Mouse (Mus musculus) right cerebral cortex, adult 18-20 months (tissue): ENCODE results near the gene Ltb.

ENCODE experiments used
- DNase-seq: peaks from one replicate; pipeline ENCODE4 v3.0.0; 2022; ENCODE audit warnings: mixed read lengths

Ltb gene

DNA sequence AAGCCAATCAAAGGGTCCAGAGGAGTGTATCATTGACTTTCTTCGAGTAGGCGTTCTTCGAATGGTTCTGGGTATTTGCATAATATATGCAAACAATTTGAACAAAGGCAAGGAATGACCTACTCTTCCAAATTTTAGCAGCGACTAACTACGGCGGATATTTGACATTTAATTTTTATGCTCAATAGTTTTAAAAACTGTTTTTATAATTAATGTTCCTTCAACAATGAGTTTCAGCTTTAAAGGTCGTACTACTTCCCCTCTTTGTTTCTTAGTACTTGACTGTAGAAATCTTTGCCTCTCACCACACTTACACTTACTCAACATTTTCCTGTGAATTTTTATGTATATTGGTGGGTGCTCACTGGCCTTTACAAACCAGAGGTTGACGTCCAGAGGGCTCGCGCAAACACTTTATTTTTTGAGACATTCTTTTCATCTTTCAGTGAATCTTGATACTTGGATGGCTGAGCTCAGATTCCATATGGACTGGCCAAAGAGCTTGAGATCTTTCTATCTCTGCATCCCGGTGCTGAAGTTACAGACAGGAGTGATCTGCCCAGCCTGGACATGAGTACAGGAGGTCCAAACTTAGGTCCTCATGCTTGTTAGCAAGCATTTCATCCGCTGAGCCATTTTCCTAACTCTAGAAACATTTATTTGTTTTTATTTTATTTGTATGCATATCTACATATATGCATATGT, 28.6 kb upstream of the Ltb start:
- DNase-seq = no peak

DNA sequence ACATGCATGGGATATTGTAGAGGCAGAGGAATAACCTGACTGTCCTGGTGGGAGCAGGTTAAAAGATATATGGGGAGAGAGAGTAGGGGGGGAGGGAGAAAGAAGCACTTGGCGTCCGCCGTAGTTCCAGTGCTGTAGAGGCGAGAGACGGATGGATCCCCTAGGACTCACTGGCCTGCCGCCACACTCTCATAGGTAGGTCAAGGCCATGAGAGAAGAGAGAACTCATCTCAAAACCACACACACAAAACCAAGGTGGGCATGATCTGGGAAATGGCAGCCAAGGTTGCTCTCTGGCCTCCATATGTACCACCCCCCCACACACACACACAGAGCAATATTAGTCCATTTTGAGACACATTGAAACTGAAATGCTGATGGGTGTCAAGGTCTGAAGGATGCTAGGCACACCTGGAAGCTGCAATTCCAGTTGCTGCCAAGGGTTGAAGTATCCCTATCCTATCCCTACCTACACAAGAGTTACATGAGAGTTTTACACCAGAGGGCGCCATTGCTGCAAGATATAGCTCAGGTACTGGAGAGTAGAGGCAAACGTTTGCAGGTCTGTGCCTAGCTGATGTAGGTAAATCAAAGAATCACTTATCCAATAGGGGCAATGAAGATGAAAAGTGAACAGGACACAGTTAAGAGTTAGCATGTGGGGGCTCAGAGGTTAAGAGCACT, 27.7 kb upstream of the Ltb start:
- peak; percentile 70 for DNase-seq

DNA sequence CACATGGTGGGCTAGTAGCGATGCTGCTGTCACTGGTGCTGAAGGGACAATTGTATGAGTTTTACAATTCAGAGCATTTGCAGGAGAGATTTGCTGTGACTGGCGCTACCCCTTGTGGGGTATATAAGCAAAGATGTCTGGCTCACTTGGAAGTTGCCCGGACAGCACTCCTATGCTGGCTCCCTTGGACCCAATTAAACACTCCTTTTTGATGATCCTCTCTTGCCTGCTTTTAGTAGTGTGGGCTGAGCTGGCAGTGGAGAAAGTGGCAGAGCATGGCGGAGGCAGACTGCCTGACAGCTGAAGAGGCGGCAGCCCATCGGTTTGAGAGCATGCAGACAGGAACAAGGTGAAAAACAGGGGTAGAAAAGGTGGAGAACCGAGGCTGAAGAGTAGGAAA, 26.4 kb upstream of the Ltb start:
- peak; percentile 63 for DNase-seq

DNA sequence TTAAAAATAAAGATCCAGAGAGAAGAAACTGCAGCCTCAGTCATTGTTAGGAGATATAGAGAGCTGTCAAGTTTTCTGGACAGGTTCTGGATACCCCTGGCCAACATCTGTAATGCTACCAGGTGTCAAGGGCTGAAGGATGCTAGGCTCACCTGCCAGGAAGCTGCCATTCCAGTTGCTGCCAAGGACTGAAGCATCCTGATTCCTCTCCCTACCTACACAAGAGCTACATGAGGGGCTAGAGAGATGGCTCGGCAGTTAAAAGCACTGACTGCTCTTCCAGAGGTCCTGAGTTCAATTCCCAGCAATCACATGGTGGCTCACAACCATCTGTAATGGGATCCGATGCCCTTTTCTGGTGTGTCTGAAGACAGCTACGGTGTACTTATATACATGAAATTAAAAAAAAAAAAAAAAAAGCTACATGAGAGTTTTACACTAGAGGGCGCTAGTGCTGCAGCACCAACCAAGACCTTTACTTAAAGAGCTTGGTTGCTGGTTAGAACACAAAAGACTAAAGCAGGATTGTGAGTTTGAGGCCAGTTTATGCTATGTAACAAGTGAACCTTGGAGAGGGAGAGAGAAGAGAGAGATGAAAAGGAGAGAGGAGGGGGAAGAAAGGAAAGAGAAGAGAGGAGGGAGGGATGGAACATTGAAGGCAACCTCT, 25.6 kb upstream of the Ltb start:
- DNase-seq = no peak

DNA sequence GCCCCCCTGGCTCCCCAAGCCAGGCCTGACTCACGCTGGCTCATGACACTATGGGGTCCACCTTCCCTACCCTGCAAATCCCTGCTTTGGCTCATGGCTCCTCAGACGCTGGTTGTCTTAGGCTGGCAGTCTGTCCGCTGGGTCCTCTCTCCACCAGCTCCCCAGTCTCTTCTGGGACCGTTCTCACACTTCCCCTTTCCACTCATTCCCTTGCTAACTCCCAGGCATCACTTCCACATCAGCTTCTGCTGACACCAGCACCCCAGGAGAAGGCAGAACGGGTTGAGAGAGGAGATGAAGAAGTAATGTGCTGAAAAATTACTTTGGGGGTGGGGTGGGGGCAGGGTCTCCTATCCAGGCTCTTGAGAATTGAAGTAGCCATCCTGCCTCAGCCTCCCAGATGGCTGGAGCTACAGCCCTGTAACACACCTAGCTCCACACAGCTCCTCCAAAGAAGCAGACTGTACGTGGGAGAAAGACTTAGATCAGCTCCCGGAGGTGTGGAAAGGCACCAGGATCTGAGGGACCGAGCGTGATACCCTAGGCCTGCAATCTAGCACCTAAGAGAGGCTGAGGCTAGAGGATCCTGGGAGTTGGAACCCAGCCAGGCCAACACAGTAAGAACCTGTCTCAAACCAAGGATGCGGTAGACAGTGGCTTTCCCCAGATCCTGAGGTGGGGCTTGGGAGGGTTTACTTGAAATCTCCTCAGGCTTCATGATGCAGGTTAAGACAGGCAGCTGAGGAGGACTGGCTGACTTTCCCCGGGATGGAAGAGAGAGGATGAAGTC, 21.6 kb upstream of the Ltb start:
- DNase-seq = peak; percentile 76

DNA sequence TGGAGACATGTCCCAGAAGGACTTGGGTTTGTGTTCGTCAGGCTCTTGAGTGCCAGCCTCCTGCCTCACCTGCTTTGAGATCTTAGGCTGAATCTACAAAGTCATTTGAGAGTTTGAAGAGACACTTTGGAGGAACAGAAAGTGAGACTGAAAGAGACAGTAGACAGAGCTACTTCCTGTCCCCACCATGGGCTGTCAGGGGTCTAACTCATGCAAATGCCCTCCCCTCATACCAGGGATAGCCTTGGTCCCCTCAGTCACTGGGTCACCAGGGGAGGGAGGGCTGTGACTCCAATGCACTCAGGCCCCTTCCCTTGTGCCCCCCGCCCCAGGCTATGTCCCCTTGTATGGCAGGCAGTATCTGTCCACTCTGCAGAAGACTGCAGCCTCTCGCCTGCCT, 20.9 kb upstream of the Ltb start:
- DNase-seq = no peak

DNA sequence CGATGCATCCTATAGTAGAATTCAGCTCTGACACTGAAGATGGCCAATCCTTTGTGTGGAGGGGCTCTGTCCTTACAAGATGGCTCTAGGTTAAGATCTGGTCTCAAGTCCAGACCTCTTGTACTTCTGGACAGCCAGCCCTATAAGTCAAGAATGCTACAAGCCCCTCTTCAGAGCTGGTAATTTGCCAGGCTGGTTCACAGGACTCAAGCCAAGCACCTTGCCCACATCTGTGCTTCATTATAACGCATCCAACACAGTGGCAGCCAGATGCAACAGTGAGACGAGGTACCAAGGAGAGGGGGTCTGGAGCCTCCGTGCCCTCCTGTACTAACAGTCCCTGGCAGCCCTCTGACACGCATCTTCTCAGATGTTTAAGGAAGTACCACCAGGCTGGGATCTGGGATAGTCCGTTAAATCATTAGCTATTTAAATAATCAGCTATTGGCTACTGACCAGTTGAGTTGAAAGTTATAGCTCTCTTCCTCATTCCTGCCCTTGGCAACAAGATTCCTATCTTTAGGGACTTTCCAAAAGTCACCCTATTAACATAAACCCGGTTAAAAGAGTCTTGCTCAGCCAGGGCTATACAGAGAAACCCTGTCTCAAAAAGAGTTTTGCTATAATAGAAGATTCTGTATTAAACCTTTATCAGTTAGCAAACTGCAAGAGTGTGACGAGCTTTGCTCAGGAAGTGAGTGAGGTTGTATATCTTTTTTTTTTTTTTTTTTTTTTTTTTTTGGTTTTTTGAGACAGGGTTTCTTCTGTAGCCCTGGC, 19.9 kb upstream of the Ltb start:
- DNase-seq = no peak

DNA sequence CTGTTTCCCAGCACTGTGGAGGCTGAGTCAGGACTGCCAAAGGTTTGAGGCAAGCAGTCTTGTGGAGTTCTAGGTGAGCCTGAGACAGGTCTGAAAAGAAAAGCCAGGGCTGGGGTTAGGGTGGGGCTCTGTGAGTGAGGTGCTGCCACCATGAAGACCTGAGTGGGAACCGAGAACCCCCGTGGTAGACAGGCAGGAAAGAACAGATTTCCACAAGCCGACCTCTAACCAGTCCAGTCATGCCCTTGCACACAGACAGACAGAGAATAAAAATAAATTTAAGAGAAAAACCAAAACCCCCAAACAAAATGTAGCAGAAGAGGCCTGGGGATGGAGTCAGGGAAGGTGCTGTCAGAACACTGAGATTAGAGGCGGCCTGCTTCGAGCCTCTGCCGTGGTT, 18.9 kb upstream of the Ltb start:
- DNase-seq = no peak

DNA sequence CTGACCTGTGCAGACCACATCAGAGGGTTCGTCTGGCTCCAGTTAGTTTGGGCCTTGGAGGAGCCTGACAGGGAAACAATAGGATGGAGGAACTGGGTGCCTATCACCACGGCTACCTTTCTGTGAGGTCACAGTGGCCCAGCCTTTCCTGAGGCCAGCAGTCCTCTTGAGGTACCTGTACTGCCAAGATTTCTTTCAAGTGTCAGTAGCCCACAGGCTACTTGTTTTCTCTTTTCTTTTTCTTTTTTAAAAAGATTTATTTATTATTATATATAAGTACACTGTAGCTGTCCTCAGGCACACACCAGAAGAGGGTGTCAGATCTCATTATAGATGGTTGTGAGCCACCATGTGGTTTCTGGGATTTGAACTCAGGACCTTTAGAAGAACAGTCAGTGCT, 18.3 kb upstream of the Ltb start, which contains the start of gene Aif1:
Aif1 (minus strand) TSS at position 101 of the 400 bp plus-strand sequence.
- no peak for DNase-seq

DNA sequence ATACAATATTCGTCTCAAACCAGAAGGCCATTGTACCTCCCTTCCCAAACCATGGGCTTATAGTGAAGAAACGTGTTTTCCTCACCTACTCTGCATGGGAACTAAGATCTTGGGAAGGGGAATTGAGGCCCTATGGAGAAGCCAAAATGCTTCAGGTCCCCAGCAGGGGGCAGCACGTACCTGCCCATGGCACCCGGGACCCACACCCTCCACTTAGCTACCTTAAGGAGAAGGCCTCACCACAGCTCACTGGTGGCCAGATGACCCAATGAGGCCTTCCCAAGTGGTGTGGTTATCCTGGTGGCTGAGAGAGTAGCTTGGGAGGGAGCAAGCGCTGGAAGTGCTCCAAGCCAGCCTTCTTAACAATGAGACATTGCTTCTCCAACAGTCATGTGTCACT, 15.7 kb upstream of the Ltb start:
- no peak for DNase-seq

DNA sequence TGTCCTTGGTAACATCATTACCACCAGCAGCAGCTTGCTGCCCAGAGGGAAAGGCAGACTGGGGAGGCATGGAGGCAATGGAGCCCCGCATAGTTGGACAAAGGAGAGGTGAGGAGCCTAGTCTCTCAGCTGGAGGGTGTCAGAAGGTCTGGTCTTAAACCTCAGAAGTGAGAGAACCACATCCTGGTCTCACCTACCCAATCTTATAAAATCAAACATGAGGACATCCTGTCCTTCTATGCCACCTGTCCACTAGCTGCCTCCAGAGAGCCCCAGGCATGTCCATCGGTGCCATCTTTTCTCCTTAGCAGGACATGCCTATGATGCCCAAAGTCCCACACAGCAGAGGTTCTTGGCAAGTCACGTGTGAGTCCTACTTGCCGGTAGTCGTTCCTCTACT, 14.1 kb upstream of the Ltb start:
- no peak for DNase-seq

DNA sequence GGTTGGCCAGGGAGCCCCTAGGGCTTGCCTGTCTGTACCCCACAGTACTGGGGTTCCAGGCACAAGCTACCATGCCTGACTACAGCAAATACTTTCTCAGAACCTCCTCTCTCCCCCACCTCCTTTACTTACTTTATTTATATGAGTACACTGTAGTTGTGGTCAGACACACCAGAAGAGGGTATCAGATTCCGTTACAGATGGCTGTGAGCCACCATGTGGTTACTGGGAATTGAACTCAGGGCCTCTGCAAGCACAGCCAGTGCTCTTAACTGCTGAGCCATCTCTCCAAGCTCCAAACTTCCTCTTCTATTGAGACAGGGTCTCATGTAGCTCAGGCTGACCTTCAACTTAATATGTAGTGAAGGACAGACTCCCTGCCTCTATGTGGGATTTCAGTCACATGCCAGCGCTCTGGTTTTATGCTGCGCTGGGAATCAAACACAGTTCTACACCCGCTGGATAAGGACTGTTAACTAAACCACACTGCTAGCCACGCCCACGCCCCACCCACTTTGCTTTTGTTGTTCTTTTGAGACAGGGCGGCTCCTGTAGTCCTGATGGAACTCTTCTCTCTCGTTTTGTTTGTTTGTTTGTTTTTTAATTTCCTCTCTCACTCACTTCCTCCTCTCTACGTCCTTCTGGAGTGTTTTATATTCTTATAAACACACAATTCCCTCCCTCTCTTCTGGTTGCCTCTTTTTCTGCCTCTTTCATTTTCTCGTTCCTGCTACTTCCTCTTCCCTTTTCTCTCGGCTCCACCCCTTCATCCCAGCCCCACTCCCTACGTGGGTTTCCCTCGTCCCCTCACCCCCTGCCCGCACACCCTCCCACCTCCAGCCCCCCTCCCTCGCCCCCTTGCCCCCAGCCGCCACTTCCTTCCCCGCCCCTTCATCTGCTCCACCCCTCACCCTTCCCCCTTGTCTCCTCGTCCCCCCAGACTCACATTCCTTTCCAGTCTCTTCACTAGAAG, 8.3 kb upstream of the Ltb start:
- no peak for DNase-seq

DNA sequence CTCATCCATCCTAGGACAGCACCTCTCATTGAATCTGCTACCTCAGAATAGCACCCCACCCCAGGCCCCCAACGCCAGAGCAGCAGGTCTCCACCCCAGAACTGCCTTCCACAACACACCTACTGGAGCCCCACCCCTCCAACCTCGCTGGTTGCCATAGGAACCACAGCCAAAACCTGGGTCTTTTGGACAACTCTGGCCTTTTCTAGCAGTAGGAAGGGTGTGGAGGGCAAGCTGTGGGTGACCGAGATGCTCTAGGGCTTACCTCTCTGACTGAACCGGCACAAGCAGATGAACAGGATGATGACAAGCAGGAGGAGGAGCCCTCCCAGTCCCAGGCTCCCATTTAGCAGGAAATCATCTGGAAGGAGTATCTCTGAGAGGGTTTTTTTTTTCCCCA, 7.6 kb upstream of the Ltb start:
- DNase-seq = no peak

DNA sequence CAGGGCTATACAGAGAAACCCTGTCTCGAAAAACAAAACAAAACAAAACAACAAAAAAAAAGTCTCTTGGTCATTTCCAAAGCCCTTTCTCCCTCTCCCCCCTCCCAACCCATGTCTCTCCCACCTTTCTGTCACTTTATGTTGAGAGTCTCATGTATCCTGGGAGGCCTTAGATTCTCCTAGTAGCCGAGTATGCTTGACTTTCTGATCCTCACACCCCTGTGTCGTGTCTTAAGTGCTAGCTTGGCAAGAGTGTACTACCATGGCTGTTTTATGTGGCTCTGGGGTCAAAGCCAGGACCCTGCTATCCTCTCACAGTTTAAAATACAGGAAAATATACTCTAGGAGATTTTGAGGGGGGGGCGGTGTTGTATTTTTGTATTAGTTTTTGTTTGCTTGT, 6.9 kb upstream of the Ltb start:
- no peak for DNase-seq

DNA sequence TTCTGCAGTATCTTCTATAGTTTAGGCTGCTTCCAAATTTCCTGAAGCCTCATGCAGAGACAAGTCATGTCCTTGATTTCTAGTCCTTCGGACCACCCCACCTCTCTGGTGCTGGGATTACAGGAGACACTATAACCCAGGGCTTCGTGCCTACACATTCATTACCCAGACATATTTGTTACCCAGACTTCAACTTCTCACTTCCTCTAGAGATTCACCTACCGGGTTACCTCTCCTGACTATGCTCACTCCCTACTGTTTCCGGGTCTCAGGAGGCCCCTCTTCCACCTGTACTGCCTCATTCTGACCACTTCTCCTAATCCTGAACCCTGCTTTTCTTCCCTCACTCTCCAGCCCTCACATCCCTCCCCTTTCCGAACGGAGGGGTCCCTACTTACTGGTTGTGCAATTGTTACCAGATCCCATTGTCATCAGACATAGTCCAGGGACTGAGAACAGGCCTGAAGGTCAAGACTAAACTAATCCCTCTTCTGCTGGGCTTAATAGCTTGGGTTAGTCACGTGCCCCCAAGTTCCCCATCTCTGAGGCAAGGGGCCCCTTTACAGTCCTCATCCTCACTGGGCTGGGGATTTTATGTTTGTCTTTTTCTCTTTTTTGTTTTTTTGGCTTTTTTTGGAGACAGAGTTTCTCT, 6.2 kb upstream of the Ltb start, which contains the start of gene Lst1:
Lst1 (minus strand) TSS at position 481 of the 652 bp plus-strand sequence.
- no peak for DNase-seq

DNA sequence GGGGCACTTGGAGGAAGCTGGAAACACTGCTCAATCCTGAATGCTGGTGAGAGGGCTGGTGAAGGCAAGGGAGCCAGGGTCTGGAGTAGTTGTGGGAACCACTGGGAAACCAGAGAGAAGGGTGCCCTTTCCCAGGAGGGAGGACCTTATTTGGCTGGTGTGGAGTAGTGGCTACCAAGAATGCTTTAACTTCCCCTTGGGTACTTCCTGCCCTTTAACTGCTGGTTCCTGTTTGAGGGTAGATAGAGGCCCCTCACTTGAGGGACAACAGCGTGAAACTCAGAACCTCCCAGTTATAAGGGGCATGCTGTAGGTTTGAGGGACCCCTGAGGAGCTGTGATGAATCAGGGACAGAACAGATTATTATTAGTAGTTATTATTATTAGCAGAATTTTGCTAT, 5.1 kb upstream of the Ltb start:
- no peak for DNase-seq

DNA sequence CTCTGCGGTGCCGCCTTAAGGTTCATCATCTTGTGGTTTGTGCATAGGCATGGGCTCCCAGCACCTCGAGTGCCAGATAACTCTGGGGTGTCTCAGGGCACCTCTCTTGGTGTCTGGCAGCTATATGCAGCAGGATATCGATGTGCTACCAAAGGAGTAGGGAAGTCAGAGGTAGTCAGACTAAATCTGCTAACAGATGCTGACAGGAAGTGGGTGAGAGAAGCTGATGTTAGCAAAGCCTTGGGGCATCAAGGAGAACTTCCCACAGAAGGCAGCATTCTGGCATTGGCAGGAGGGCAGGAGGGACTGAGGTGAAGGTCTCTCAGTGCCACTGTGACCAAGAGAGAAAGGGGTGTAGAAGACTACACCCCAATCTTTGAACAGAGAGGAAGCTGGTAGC, 4.1 kb upstream of the Ltb start:
- no peak for DNase-seq

DNA sequence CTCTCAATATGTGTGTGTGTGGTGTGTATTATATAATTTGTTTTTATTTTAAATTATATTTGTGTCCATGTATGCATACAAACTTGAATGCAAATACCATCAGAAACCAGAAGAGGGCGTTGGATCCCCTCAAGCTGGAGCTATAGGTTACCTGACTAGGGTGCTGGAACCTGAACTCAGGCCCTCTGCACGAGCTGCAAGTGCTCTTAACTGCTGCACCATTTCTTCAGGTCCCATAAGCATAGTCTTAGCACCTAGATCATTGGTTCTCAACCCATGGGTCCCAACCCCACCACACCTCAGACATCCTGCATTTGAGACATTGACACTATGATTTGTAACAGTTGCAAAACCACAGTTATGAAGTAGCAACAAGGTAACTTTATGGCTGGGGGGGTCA, 2.5 kb upstream of the Ltb start:
- DNase-seq = no peak

DNA sequence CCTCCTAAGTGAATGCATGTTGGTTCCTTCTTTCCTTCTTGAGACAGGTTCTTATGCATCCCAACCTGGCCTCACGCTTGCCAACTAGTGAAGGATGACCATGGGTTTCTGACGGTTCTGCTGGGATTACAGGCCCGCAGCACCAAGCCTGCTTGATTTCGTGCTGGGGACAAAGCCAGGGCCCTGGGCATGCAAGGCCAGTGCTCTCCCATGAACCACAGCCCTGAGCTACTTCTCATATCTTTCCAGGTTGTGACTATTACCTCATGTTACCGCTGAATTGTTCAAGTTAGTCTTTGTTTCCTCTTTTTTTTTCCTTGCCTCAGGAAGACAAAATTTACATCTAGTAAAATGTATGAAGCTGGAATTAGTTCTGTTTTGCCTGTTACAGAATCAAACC, 1.3 kb upstream of the Ltb start:
- DNase-seq = no peak

DNA sequence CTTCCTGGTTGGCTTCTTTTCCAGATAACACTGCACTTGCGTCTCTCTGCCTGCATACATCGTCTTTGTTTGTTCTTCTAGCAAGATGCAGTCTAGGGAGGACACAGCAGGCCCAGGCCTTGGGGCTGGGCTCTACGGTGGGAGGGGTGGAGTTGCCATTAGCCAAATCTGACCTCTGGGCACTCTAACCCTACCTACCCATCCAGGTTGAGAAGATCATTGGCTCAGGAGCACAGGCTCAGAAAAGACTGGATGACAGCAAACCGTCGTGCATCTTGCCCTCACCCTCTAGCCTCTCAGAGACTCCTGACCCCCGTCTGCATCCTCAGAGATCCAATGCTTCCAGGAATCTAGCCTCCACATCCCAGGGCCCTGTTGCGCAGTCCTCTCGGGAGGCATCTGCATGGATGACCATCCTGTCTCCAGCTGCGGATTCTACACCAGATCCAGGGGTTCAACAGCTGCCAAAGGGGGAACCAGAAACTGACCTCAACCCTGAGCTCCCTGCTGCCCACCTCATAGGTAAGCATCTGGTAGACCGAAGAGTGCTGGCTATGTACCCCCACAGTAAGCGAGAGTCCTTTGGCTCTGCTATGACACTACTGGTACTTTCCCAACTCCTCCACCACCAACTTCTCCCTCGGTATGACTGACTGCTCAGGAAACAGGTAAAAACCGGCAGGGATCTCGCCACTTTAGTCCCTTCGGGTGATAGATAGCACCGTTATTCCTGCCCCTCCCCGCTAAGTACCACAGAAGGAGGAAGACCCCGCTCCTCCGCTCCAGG, 798 bp downstream of the Ltb start:
- no peak for DNase-seq
